Mouse (Mus musculus) CH12.LX (cell line): Measurements from ENCODE around the gene Il34. TPM values are rescaled to one million over a fixed set of nuclear protein-coding genes. Genes with fewer than 3 reads are reported as not detected.

Experiments used
- DNase-seq: peaks from one replicate; pipeline ENCODE4 v3.0.0-alpha.2; 2013; ENCODE audit errors: extremely low read depth
- H3K27ac ChIP-seq: 2 replicates; pipeline ENCODE4 v1.5.1; 2012; ENCODE audit warnings: low read depth, mild to moderate bottlenecking, control low read depth, moderate library complexity; ENCODE audit not compliant: insufficient read depth
- H3K27me3 ChIP-seq: replicated peaks from 2 replicates; pipeline ENCODE3; 2012; ENCODE audit warnings: inconsistent platforms
- H3K36me3 ChIP-seq, 2 experiments: replicated peaks in 1 of 2; 2 replicates each; pipeline versions ENCODE3 to v1.6.1; 2012; ENCODE audit warnings: inconsistent platforms in 1 of 2, low read length in 1 of 2, mild to moderate bottlenecking in 1 of 2, mixed read lengths in 1 of 2, moderate library complexity in 1 of 2; ENCODE audit not compliant: control insufficient read depth in 1 of 2, insufficient read depth in 1 of 2
- H3K4me1 ChIP-seq, 2 experiments: 2 replicates each; pipeline ENCODE4 v1.6.1; 2012; ENCODE audit warnings: inconsistent platforms in 1 of 2, moderate library complexity in 1 of 2; ENCODE audit not compliant: insufficient read depth in 2 of 2, control insufficient read depth in 1 of 2
- H3K4me2 ChIP-seq: 2 replicates; pipeline ENCODE4 v1.6.1; 2012; ENCODE audit warnings: low read depth, mild to moderate bottlenecking, control low read depth; ENCODE audit not compliant: poor library complexity, insufficient read depth, severe bottlenecking
- H3K4me3 ChIP-seq, 3 experiments: fragments of 150-350 bp in 1 of 3; sonication (generic) in 1 of 3; replicated peaks in 1 of 3; 2 replicates each; pipeline versions ENCODE3 to v1.5.1; 2011 to 2012; ENCODE audit warnings: low read depth in 2 of 3, low read length in 2 of 3, mild to moderate bottlenecking in 2 of 3, moderate library complexity in 2 of 3, control low read depth in 1 of 3, improper control_type of control experiment in 1 of 3, inconsistent platforms in 1 of 3, mixed read lengths in 1 of 3; ENCODE audit not compliant: poor library complexity in 1 of 3
- H3K79me2 ChIP-seq: replicated peaks from 2 replicates; pipeline ENCODE4 v1.6.1; 2012; ENCODE audit warnings: mild to moderate bottlenecking, moderate library complexity; ENCODE audit not compliant: control insufficient read depth, poor library complexity, insufficient read depth, severe bottlenecking; ENCODE audit errors: extremely low read depth
- H3K9ac ChIP-seq: 2 replicates; pipeline ENCODE4 v1.6.1; 2012; ENCODE audit warnings: low read depth, mild to moderate bottlenecking, control low read depth, moderate library complexity; ENCODE audit not compliant: insufficient read depth
- H3K9me3 ChIP-seq: replicated peaks from 2 replicates; pipeline ENCODE3; 2012; ENCODE audit warnings: low read length, inconsistent platforms, mixed read lengths
- BHLHE40 ChIP-seq: IDR thresholded peaks from 2 replicates; pipeline ENCODE4 v1.6.1; 2011; ENCODE audit warnings: mild to moderate bottlenecking, low read depth, low read length, improper control_type of control experiment
- CHD1 ChIP-seq: IDR thresholded peaks from 2 replicates; pipeline ENCODE4 v1.6.1; 2012; ENCODE audit warnings: low read depth, low read length, improper control_type of control experiment, inconsistent platforms
- CTCF ChIP-seq, 2 experiments: IDR thresholded peaks in 1 of 2; conservative IDR thresholded peaks in 1 of 2; 2 replicates each; pipeline ENCODE4 v1.5.1; 2011 to 2012; ENCODE audit warnings: low read depth in 2 of 2, low read length in 2 of 2, improper control_type of control experiment in 1 of 2, inconsistent platforms in 1 of 2, mild to moderate bottlenecking in 1 of 2, moderate library complexity in 1 of 2
- E2F4 ChIP-seq: IDR thresholded peaks from 2 replicates; pipeline ENCODE4 v1.6.1; 2011; ENCODE audit warnings: low read depth, low read length, improper control_type of control experiment; ENCODE audit not compliant: insufficient replicate concordance
- ELF1 ChIP-seq: IDR thresholded peaks from 2 replicates; pipeline ENCODE4 v1.6.1; 2014; ENCODE audit warnings: low read depth, mild to moderate bottlenecking, inconsistent platforms, low read length, improper control_type of control experiment
- ETS1 ChIP-seq: conservative IDR thresholded peaks from 2 replicates; pipeline ENCODE4 v1.6.1; 2012; ENCODE audit warnings: low read depth, mild to moderate bottlenecking, inconsistent platforms, low read length, improper control_type of control experiment, moderate library complexity
- GABPA ChIP-seq: IDR thresholded peaks from 2 replicates; pipeline ENCODE4 v1.6.1; 2012; ENCODE audit warnings: low read depth, low read length, improper control_type of control experiment, inconsistent platforms; ENCODE audit not compliant: insufficient replicate concordance
- HCFC1 ChIP-seq: IDR thresholded peaks from 2 replicates; pipeline ENCODE4 v1.6.1; 2012; ENCODE audit warnings: low read depth, mild to moderate bottlenecking, inconsistent platforms, low read length, improper control_type of control experiment
- IRF4 ChIP-seq: IDR thresholded peaks from 2 replicates; pipeline ENCODE4 v1.6.1; 2014; ENCODE audit warnings: low read depth, mild to moderate bottlenecking, inconsistent platforms, low read length, improper control_type of control experiment
- JUND ChIP-seq: conservative IDR thresholded peaks from 2 replicates; pipeline ENCODE4 v1.6.1; 2011; ENCODE audit warnings: low read depth, low read length, improper control_type of control experiment
- MAFK ChIP-seq: IDR thresholded peaks from 2 replicates; pipeline ENCODE4 v1.6.1; 2011; ENCODE audit warnings: low read length, improper control_type of control experiment; ENCODE audit not compliant: insufficient replicate concordance
- MAX ChIP-seq: IDR thresholded peaks from 2 replicates; pipeline ENCODE4 v1.6.1; 2011; ENCODE audit warnings: low read length, improper control_type of control experiment
- MEF2A ChIP-seq: IDR thresholded peaks from 2 replicates; pipeline ENCODE4 v1.6.1; 2014; ENCODE audit warnings: low read depth, mild to moderate bottlenecking, inconsistent platforms, low read length, improper control_type of control experiment, borderline replicate concordance
- MXI1 ChIP-seq: IDR thresholded peaks from 2 replicates; pipeline ENCODE4 v1.6.1; 2011; ENCODE audit warnings: mild to moderate bottlenecking, low read depth, low read length, improper control_type of control experiment
- NELFE ChIP-seq: IDR thresholded peaks from 2 replicates; pipeline ENCODE4 v1.6.1; 2011; ENCODE audit warnings: low read depth, low read length, improper control_type of control experiment
- NRF1 ChIP-seq: IDR thresholded peaks from 2 replicates; pipeline ENCODE4 v1.6.1; 2014; ENCODE audit warnings: low read depth, mild to moderate bottlenecking, inconsistent platforms, low read length, improper control_type of control experiment, moderate library complexity
- PAX5 ChIP-seq: IDR thresholded peaks from 2 replicates; pipeline ENCODE4 v1.6.1; 2012; ENCODE audit warnings: low read length, inconsistent platforms, mixed read lengths
- POLR2A ChIP-seq: IDR thresholded peaks from 2 replicates; pipeline ENCODE4 v1.6.1; 2011; ENCODE audit warnings: low read depth, mild to moderate bottlenecking, improper control_type of control experiment, low read length
- POLR2AphosphoS2 ChIP-seq: IDR thresholded peaks from 2 replicates; pipeline ENCODE4 v1.6.1; 2011; ENCODE audit warnings: low read depth, low read length, improper control_type of control experiment
- RCOR1 ChIP-seq: conservative IDR thresholded peaks from 2 replicates; pipeline ENCODE4 v1.6.1; 2012; ENCODE audit warnings: low read depth, mild to moderate bottlenecking, inconsistent platforms, low read length, improper control_type of control experiment
- SIN3A ChIP-seq: IDR thresholded peaks from 2 replicates; pipeline ENCODE4 v1.6.1; 2012; ENCODE audit warnings: low read length, improper control_type of control experiment, inconsistent platforms
- SMC3 ChIP-seq: IDR thresholded peaks from 2 replicates; pipeline ENCODE4 v1.6.1; 2011; ENCODE audit warnings: low read depth, low read length, improper control_type of control experiment
- TBP ChIP-seq: conservative IDR thresholded peaks from 2 replicates; pipeline ENCODE4 v1.6.1; 2011; ENCODE audit warnings: low read depth, low read length, improper control_type of control experiment
- TCF12 ChIP-seq: IDR thresholded peaks from 2 replicates; pipeline ENCODE4 v1.6.1; 2014; ENCODE audit warnings: low read depth, mild to moderate bottlenecking, inconsistent platforms, low read length, improper control_type of control experiment
- UBTF ChIP-seq: IDR thresholded peaks from 2 replicates; pipeline ENCODE4 v1.6.1; 2012; ENCODE audit warnings: low read depth, mild to moderate bottlenecking, inconsistent platforms, low read length, improper control_type of control experiment, moderate library complexity
- USF2 ChIP-seq: conservative IDR thresholded peaks from 2 replicates; pipeline ENCODE4 v1.6.1; 2011; ENCODE audit warnings: low read depth, low read length, improper control_type of control experiment
- ZNF384 ChIP-seq: IDR thresholded peaks from 2 replicates; pipeline ENCODE4 v1.6.1; 2012; ENCODE audit warnings: low read depth, low read length, improper control_type of control experiment, inconsistent platforms
- dilution Hi-C: fragments of 300-500 bp; cut with MboI; formaldehyde crosslinking; loops from 2 replicates; pipeline ENCODE4 v1.14.3; 2020; ENCODE audit warnings: low sequenced_read_pairs; ENCODE audit not compliant: extremely low pct_unique_long_range_greater_than_20kb, extremely low pct_ligation_motif_present
- in situ Hi-C: fragments of 300-500 bp; cut with MboI; formaldehyde crosslinking; loops from 3 replicates; pipeline ENCODE4 v1.14.3; 2019; ENCODE audit warnings: low sequenced_read_pairs, low pct_ligation_motif_present, low pct_unique_long_range_greater_than_20kb, mixed read lengths
- polyA plus RNA-seq: library from polyadenylated mRNA; unstranded; fragments of >175 nt; gene quantifications from 2 replicates; pipeline ENCODE4 v1.2.1, GENCODE M21; 2012; ENCODE audit warnings: low read depth; ENCODE audit not compliant: insufficient read length
- total RNA-seq, 2 experiments: library from RNA; depleted of rRNA; stranded (reverse); fragments of 300-350 nt in 1 of 2; fragments of >200 nt in 1 of 2; gene quantifications; 2 replicates each; pipeline ENCODE4 v1.2.3; 2012 to 2014

Il34 gene
- total and polyA plus RNA-seq, 3 experiments: 0.21 TPM; not detected in 2

DNA sequence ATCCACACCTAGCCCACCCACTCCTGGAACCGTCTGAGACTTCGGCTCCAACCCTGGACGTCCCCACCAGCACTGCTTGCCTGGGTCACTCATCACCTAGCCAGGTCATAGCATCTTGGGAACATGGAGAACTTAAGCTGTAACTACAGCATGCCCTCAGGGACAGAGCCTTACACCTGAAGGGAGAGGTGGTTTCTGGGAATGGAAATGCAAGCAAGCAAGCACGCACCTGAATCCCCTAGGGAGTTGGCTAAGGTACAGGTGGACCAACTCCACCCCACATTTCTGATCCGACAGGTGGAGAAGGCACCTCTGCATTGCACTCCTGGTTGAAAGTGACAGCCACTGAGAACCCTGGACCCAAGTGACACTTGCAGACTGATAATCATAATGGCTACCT is 54.2 kb downstream of the Il34 start:
- H3K9ac ChIP-seq: no peak overlapping the region
- H3K27me3 ChIP-seq: no peaks in the 10 kb centered on the region
- TF ChIP-seq CHD1 (no peak), HCFC1 (no peak), MXI1 (no peak), NELFE (no peak), IRF4 (no peak), MAX (no peak), TCF12 (no peak), TBP (no peak), MAFK (no peak), PAX5 (no peak), ELF1 (no peak), JUND (no peak), ZNF384 (no peak), MEF2A (no peak), NRF1 (no peak), E2F4 (no peak)
- TF ChIP-seq, all 38 proteins: peak for 0
- Histone ChIP-seq H3K4me2 (no peak overlapping the region), H3K79me2 (no peaks in the 10 kb centered on the region), H3K36me3 (no peaks in the 10 kb centered on the region), H3K4me1 (peaks cover 0 to 11% of the 10 kb centered on the region in 2 experiments; a peak in 2 of 4 replicates), H3K27ac (no peak overlapping the region), H3K4me3 (no peak overlapping the region), H3K9me3 (no peaks in the 10 kb centered on the region)
- no peak for DNase-seq
- in situ Hi-C loops: loop anchor here (10.0 kb wide), 1 partner anchor 93 kb away; the partner anchor contains the start of genes Cog4 and Sf3b3
- dilution Hi-C loops: no loop called here

DNA sequence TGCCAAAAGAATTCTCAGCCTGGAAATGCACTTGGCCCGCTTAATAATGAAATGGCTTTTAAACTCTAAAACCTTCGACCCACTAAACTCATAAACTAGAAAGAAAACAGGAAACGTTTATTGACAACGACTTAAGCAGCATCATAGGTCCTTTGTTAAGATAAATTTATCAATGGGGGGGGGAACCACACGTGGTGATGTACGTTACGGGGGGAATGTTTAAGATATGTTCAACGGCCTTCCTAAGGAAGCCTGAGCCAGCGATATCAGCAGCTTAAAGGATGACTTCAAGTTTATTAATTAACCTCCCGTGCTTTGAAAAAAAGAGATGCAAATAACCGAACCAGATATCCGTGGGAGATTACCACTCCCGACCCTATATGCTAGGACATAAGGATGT is 55.5 kb downstream of the Il34 start:
- Histone ChIP-seq H3K79me2 (no peaks in the 10 kb centered on the region), H3K9ac (no peak overlapping the region), H3K4me1 (peaks cover under 1 to 11% of the 10 kb centered on the region in 2 experiments), H3K36me3 (no peaks in the 10 kb centered on the region), H3K9me3 (no peaks in the 10 kb centered on the region), H3K4me2 (no peak overlapping the region), H3K27ac (no peak overlapping the region), H3K27me3 (no peaks in the 10 kb centered on the region), H3K4me3 (no peak overlapping the region)
- DNase-seq: no peak
- dilution Hi-C loops (no loop called here), in situ Hi-C loops (loop anchor here (10.0 kb wide), 1 partner anchor 95 kb away; the partner anchor contains the start of genes Cog4 and Sf3b3)
- TF ChIP-seq GABPA (no peak), BHLHE40 (no peak), PAX5 (no peak), SMC3 (no peak), SIN3A (no peak), NRF1 (no peak), ETS1 (no peak), POLR2AphosphoS2 (no peak), RCOR1 (no peak), USF2 (no peak), CTCF (conservative IDR thresholded peaks at IDR 0.05 in 1 of 2, IDR thresholded peaks at IDR 0.05 in 1 of 2; ENCODE audit: low read depth in 2 of 2, low read length in 2 of 2) (no peak), MEF2A (no peak), JUND (no peak), UBTF (no peak), MAX (no peak), IRF4 (no peak), MAFK (no peak), E2F4 (no peak), POLR2A (no peak), TCF12 (no peak)
